Mouse (Mus musculus) liver, embryonic 15.5 days (tissue): Measurements from ENCODE around the gene Hnrnpc. TPM values are rescaled to one million over a fixed set of nuclear protein-coding genes. Genes with fewer than 3 reads are reported as not detected.
A peak's percentile ranks its signal among the peaks of the same experiment; 100 is the strongest.

ENCODE experiments used
- ATAC-seq: fragments of 200-750 bp; cut with Nextera tagmentation; 2 replicates; pipeline ENCODE4 v1.8.0; 2017; ENCODE audit warnings: moderate number of reproducible peaks, mild to moderate bottlenecking, moderate library complexity; ENCODE audit not compliant: insufficient read depth
- H3K27ac ChIP-seq: fragments of 300-500 bp; sonication (generic); replicated peaks from 2 replicates; pipeline ENCODE4 v1.5.1; 2015; ENCODE audit warnings: mild to moderate bottlenecking, inconsistent platforms
- H3K27me3 ChIP-seq: fragments of 300-500 bp; sonication (generic); 2 replicates; pipeline ENCODE4 v1.6.1; 2015; ENCODE audit warnings: mild to moderate bottlenecking, inconsistent platforms
- H3K36me3 ChIP-seq: fragments of 300-500 bp; sonication (generic); replicated peaks from 2 replicates; pipeline ENCODE4 v1.6.1; 2015; ENCODE audit warnings: moderate library complexity, mild to moderate bottlenecking, inconsistent platforms
- H3K4me1 ChIP-seq: fragments of 300-500 bp; sonication (generic); replicated peaks from 2 replicates; pipeline ENCODE4 v1.6.1; 2015; ENCODE audit warnings: inconsistent platforms
- H3K4me2 ChIP-seq: fragments of 300-500 bp; sonication (generic); 2 replicates; pipeline ENCODE4 v1.6.1; 2015; ENCODE audit warnings: moderate library complexity, mild to moderate bottlenecking, inconsistent platforms
- H3K4me3 ChIP-seq: fragments of 300-500 bp; sonication (generic); replicated peaks from 2 replicates; pipeline ENCODE4 v1.5.1; 2015; ENCODE audit warnings: mild to moderate bottlenecking, inconsistent platforms
- H3K9ac ChIP-seq: fragments of 300-500 bp; sonication (generic); 2 replicates; pipeline ENCODE4 v1.6.1; 2015; ENCODE audit warnings: moderate library complexity, mild to moderate bottlenecking, inconsistent platforms
- H3K9me3 ChIP-seq: fragments of 300-500 bp; sonication (generic); replicated peaks from 2 replicates; pipeline ENCODE4 v1.6.1; 2016; ENCODE audit warnings: inconsistent platforms
- WGBS: fragments of 180-500 bp; shearing (Covaris S2); methylation state at CpG from one replicate; pipeline ENCODE4 v1.1.7; 2015; ENCODE audit warnings: mixed read lengths; ENCODE audit not compliant: insufficient replicate concordance; 5-methylcytosine and 5-hydroxymethylcytosine counted together
- polyA plus RNA-seq: library from polyadenylated mRNA; unstranded; fragments of >200 nt; fragmentation: Nextera tagmentation; extraction: Ambion mirVana; gene quantifications from 2 replicates; pipeline ENCODE4 v1.2.1, GENCODE M21; 2015

Gene Hnrnpc
- polyA plus RNA-seq = 215 and 238 TPM in 2 replicates

DNA sequence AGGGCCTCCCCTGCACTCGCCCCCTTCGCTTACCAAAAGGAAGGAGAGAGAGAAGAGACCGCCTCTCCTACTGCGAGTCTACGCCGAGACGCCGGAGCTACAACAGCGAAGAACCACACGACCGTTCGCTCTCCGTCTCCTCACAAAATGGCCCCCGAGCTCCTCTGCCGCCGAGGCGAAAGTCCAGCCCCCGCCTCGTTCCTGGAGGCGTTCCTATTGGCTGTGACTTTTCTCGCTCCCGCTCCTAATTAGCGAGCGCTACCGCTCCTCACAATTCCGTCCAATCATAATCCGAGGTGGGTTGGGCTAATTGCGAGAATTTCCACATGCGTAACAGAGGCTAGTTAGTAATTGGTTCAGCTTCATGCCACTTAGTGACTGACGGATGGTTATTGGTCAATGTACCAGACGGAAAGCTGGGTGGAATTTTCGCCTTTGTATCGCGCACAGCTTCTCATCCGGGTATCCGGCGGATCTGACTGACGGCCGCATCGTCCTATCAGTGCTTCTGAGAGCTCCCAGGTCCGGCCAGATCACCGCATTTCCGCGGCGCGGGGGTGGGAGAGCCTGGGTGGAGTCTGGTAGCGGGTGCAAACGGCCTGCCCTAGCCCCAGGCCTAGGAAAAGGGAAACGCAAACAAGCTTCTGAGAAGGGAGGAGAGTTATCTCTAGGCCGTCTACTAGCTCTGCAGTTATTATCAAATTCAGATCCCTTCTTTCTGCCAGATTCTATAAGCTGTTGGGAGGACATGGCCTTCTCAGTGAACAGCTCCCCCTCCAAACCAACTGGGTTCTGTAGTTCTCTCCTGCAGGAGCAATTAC lies at the start of gene Hnrnpc:
Gene Hnrnpc (minus strand): TSS at position 173 of the 821 bp plus-strand sequence.
- Histone ChIP-seq H3K4me2 (peak within 1 kb of the TSS; percentile 87), H3K27me3 (no peaks in the 10 kb centered on the region), H3K9ac (peak within 1 kb of the TSS; percentile 90), H3K4me3 (peak within 1 kb of the TSS; percentile 86), H3K36me3 (peaks cover 11% of the 10 kb centered on the region), H3K9me3 (no peaks in the 10 kb centered on the region), H3K27ac (peak within 1 kb of the TSS; percentile 99), H3K4me1 (peaks cover 51% of the 10 kb centered on the region)
- WGBS = under 1% methylated on average over 50 of the region's 50 CpGs
- peak; percentile 95 for ATAC-seq

DNA sequence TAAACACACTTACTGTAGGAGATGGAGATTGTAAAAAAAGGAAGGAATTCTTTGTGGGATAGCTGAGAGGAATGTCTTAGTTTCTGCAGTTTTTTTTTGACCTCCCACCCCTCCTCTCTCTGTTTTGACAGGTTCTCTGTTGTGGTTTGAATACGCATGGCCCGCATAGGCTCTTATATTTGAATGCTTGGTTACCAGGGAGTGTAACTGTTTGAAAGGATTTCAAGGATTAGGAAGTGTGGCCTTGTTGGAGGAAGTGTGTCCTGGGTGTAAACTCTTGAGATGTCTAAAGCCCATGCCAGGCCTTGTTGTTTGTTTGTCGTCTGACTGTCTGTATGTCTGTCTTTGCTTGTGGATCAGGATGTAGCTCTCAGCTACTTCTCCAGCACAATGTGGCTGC lies 48.8 kb upstream of the Hnrnpc start:
- Histone ChIP-seq H3K27me3 (peaks cover 4% of the 10 kb centered on the region; the same call in 1 of the 2 replicates), H3K4me1 (no peaks in the 10 kb centered on the region), H3K4me2 (no peak overlapping the region), H3K9ac (no peak overlapping the region), H3K4me3 (no peak overlapping the region), H3K27ac (no peak overlapping the region), H3K9me3 (no peaks in the 10 kb centered on the region), H3K36me3 (no peaks in the 10 kb centered on the region)
- WGBS = 67% methylated on average over 3 of the region's 3 CpGs
- no peak for ATAC-seq

DNA sequence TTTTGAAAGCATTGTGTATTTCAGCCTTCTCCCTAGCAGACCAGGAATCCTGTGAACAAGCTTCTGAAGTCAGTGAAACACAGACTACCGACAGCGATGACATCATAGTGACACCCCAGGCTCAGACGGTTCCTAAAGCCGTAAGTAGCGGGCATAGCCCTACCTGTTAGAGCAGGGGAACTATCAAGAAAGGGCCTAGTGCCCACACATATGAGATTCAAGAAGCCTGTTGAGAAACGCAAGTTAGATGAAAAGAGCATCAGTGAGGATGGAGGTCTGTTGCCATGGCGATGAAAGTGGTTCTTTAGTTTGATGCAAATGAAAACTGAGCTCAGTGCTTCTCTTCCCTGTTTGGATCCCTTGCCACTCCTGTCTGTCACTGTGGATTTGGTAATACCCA lies 48.4 kb upstream of the Hnrnpc start:
- Histone ChIP-seq H3K9me3 (no peaks in the 10 kb centered on the region), H3K4me3 (no peak overlapping the region), H3K4me2 (no peak overlapping the region), H3K27ac (no peak overlapping the region), H3K27me3 (peaks cover 4% of the 10 kb centered on the region; the same call in 1 of the 2 replicates), H3K36me3 (no peaks in the 10 kb centered on the region), H3K4me1 (no peaks in the 10 kb centered on the region), H3K9ac (no peak overlapping the region)
- ATAC-seq = no peak
- WGBS = 44% methylated on average over 7 of the region's 7 CpGs

DNA sequence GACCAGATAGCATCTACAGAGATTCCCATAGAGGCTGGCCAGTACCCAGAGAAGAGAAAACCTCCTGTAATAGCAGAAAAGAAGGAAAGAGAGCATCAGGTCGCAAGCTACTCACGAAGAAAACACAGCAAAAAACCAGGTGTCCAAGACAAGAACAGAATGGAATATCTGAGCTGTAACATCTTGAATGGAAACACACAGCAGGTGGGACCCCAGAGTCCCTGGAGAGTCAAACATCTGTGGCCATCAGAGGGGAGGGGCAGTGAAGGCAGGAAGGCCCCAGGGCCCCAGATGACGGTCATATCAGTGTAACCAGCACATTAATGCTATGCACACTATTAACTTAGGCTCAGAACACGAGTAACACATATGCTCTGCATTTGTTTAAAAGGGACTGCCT lies 46.1 kb upstream of the Hnrnpc start:
- WGBS = 45% methylated on average over 4 of the region's 4 CpGs
- Histone ChIP-seq H3K4me3 (no peak overlapping the region), H3K27ac (no peak overlapping the region), H3K4me1 (no peaks in the 10 kb centered on the region), H3K4me2 (no peak overlapping the region), H3K9ac (no peak overlapping the region), H3K36me3 (no peaks in the 10 kb centered on the region), H3K9me3 (no peaks in the 10 kb centered on the region), H3K27me3 (peaks cover 4% of the 10 kb centered on the region; the same call in 1 of the 2 replicates)
- no peak for ATAC-seq

DNA sequence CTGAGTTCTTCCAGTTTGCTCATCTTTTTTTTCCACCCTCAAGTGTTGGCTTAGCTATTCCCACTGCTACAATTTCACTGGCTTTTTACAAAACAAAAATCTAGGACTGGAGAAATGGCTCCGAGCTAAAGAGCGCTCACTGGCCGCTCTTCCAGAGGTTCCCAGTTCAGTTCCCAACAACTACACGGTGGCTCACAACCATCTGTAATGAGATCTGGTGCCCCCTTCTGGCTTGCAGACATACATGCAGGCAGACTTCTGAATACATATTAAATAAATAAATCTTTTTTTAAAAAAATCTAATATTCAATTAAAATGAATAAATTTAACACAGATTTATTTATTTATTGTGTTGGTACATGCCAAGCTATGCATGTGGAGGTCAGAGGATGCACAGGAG lies 42.7 kb upstream of the Hnrnpc start:
- ATAC-seq = no peak
- Histone ChIP-seq H3K27ac (no peak overlapping the region), H3K9ac (no peak overlapping the region), H3K4me3 (no peak overlapping the region), H3K4me2 (no peak overlapping the region), H3K36me3 (no peaks in the 10 kb centered on the region), H3K27me3 (peaks cover 3% of the 10 kb centered on the region; the same call in 1 of the 2 replicates), H3K4me1 (0 out of 2 replicates have a peak, but pooled peaks cover 2% of the 10 kb centered on the region), H3K9me3 (no peaks in the 10 kb centered on the region)
- WGBS = 49% methylated on average over 4 of the region's 4 CpGs

DNA sequence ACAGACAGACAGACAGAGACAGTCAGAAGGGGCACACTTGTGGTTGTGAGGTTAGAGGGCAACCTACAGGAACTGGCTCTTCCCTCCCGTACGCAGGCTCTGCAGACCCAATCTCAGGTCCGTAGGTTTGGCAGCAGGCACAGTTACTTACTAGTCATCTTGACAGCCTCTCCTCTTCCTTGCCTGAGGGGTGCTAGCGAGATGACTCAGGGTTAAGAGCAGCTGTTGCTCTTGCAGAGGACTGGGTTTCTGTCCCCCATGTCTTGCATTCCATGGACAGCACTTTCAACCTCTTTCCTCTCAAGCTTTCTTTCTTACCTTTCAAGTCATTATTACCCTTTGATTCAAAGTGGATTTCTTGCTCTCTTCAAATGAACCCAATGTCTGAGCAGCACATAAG lies 40.3 kb upstream of the Hnrnpc start:
- Histone ChIP-seq H3K36me3 (no peaks in the 10 kb centered on the region), H3K4me2 (no peak overlapping the region), H3K9me3 (no peaks in the 10 kb centered on the region), H3K4me3 (no peak overlapping the region), H3K27me3 (peaks cover 12% of the 10 kb centered on the region; the same call in 1 of the 2 replicates), H3K27ac (no peak overlapping the region), H3K4me1 (peaks cover 14% of the 10 kb centered on the region), H3K9ac (no peak overlapping the region)
- 37% methylated on average over 4 of the region's 4 CpGs for WGBS
- ATAC-seq = no peak

DNA sequence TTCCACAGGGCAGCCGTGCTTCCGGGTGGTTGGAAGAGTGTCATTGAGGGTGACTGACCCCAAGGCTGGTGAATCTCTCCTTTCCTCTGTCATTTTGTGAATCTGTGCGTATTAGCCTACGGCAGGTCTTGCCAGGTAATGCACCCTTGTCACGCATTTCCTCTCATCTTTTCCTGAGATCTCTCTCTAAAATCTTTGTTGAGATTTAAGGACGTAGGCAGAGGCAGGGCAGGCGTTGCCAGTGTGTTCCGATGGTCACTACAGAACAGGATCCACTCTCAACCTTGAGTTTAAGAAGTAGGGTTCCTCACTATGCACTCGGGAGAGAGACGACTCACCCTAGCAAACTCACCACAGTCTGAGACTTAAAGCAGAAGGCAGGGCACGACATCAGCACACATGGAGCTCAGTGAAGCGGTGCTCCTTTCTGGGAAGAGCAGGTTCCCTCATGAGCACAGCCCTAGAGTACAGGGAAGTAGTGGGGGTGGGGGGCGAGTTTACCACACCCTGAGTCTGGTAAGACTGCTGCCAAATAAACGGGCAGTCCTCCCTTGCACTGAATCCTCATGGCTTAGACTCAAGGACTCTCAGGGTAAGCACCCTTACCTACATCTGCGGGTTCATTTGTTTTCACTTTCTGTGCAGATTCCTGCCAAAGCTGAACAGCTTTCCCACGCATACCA lies 37.8 kb upstream of the Hnrnpc start:
- Histone ChIP-seq H3K36me3 (no peaks in the 10 kb centered on the region), H3K4me1 (peaks cover 14% of the 10 kb centered on the region), H3K4me2 (peak overlapping the region; percentile 61), H3K9me3 (no peaks in the 10 kb centered on the region), H3K4me3 (no peak overlapping the region), H3K9ac (no peak overlapping the region), H3K27me3 (peaks cover 12% of the 10 kb centered on the region; the same call in 1 of the 2 replicates), H3K27ac (no peak overlapping the region)
- no peak for ATAC-seq
- WGBS = 34% methylated on average over 16 of the region's 16 CpGs

DNA sequence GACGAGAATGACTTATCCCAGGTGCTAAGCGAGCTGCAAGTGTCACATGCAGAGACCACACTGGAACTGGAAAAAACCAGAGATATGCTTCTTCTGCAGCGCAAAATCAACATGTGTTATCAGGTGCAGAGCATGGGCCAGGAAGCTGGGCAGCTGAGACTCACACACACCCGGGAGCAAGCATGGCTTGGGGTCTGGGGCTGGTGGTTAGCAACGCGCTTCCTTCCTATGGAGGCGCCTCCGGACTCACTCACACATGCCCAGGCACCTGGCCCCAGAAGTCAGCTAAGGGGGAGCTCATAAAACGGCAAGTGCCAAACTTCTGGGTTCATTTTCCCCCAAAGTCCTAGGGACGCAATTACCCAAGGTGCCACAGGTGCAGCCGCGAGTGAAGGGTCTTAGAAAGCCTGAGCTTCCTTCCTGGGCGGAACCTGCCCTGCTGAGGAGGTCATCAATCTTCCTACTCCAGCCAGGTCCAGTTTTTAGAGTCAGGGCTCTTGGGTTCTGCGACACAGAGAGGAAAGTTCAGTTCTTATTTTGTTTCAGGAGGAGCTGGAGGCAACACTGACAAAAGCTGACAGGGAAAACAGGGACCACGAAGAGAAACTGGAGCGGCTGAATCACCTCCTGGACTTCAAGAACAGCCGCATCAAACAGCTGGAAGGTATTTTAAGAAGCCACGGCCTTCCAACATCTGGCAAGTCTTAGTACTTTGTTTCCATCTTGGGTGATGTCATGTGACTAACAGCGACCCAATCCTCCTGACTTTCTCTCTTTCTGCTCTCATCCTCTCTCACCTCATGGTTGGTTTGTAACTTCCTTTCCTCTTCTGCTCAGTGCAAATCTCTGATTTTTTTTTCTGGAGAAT lies 37.0 kb upstream of the Hnrnpc start:
- peaks cover 12% of the 10 kb centered on the region; the same call in 1 of the 2 replicates for H3K27me3 ChIP-seq
- peak overlapping the region; percentile 61 for H3K4me2 ChIP-seq
- no peak for ATAC-seq
- peak overlapping the region; percentile 15; the same call in 1 of the 2 replicates for H3K9ac ChIP-seq
- peaks cover 14% of the 10 kb centered on the region for H3K4me1 ChIP-seq
- H3K27ac ChIP-seq = no peak overlapping the region
- 10% methylated on average over 19 of the region's 19 CpGs for WGBS
- H3K4me3 ChIP-seq = peak overlapping the region; percentile 32
- H3K36me3 ChIP-seq = no peaks in the 10 kb centered on the region
- no peaks in the 10 kb centered on the region for H3K9me3 ChIP-seq

DNA sequence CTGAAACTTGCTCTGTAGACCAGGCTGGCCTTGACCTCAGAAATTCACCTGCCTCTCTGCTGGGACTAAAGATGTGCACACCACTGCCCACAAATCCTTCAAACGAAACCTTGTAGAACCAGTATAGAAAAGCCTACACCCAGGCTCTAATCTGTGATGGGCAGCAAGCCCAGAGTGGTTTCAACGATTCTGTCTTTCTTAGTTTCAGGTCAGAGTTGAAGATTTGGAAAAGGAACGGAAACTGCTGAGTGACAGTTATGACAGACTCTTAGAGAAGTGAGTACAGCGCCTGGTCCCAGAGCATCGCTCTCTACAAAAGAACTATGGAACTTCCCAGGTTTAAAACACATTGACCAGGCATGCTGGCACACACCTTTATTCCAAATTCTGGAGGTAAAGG lies 29.8 kb upstream of the Hnrnpc start:
- H3K9me3 ChIP-seq = no peaks in the 10 kb centered on the region
- WGBS = 40% methylated on average over 5 of the region's 5 CpGs
- H3K9ac ChIP-seq = no peak overlapping the region
- H3K27ac ChIP-seq = no peak overlapping the region
- ATAC-seq = no peak
- H3K4me1 ChIP-seq = no peaks in the 10 kb centered on the region
- H3K36me3 ChIP-seq = no peaks in the 10 kb centered on the region
- H3K27me3 ChIP-seq = no peaks in the 10 kb centered on the region
- no peak overlapping the region for H3K4me2 ChIP-seq
- H3K4me3 ChIP-seq = no peak overlapping the region

DNA sequence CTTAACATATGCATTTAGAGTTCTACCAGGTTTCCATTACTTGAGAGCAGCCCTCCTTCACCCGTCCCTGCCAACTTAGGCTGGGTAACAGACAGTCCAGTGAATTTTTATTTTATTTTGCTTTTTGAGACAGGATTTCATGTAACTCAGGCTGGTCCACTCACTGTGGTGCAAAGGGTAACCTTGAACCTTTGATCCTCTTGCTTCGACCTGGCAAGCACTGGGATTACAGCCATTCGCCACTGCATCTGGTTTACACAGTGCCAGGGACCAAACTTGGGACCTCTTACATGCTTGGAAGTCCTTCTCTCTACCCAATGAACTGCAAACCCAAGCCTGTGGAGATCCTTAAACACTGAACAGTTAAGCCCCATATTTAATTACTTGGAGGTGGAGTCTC lies 20.8 kb upstream of the Hnrnpc start:
- WGBS = 75% methylated on average over 3 of the region's 3 CpGs
- ATAC-seq = no peak
- H3K9ac ChIP-seq = no peak overlapping the region
- no peaks in the 10 kb centered on the region for H3K9me3 ChIP-seq
- H3K4me1 ChIP-seq = peaks cover 1% of the 10 kb centered on the region; the same call in 1 of the 2 replicates
- no peak overlapping the region for H3K27ac ChIP-seq
- H3K36me3 ChIP-seq = no peaks in the 10 kb centered on the region
- no peak overlapping the region for H3K4me2 ChIP-seq
- peaks cover 25% of the 10 kb centered on the region for H3K27me3 ChIP-seq
- H3K4me3 ChIP-seq = no peak overlapping the region
